Mouse (Mus musculus) liver, embryonic 14.5 days (tissue): ENCODE results near the gene Ybx2. TPM values are rescaled to one million over a fixed set of nuclear protein-coding genes. Genes with fewer than 3 reads are reported as not detected.

Experiments used
- ATAC-seq: fragments of 200-750 bp; cut with Nextera tagmentation; 2 replicates; pipeline ENCODE4 v1.8.0; 2017; ENCODE audit warnings: moderate number of reproducible peaks, mild to moderate bottlenecking, moderate library complexity; ENCODE audit not compliant: insufficient read depth
- DNase-seq, 3 experiments: peaks; one replicate each; pipeline ENCODE4 v3.0.0-alpha.2; 2012 to 2013; ENCODE audit warnings: low read depth in 3 of 3, low spot score in 3 of 3
- H3K27ac ChIP-seq: fragments of 300-500 bp; sonication (generic); 2 replicates; pipeline ENCODE4 v1.5.1; 2014; ENCODE audit warnings: moderate library complexity, mild to moderate bottlenecking, control low read depth, inconsistent platforms
- H3K27me3 ChIP-seq: fragments of 300-500 bp; sonication (generic); 2 replicates; pipeline ENCODE4 v1.6.1; 2014; ENCODE audit warnings: mild to moderate bottlenecking, low read length, moderate library complexity; ENCODE audit not compliant: control insufficient read depth, insufficient read depth
- H3K36me3 ChIP-seq: fragments of 300-500 bp; sonication (generic); replicated peaks from 2 replicates; pipeline ENCODE4 v1.6.1; 2014; ENCODE audit warnings: low read depth; ENCODE audit not compliant: control insufficient read depth, insufficient read depth
- H3K4me1 ChIP-seq, 2 experiments: fragments of 200-500 bp in 1 of 2; fragments of 300-500 bp in 1 of 2; sonication (generic) in 1 of 2; replicated peaks; 2 replicates each; pipeline ENCODE4 v1.6.1; 2012 to 2014; ENCODE audit warnings: antibody characterized with exemption in 1 of 2, inconsistent platforms in 1 of 2, low read length in 1 of 2; ENCODE audit not compliant: control insufficient read depth in 2 of 2, insufficient read depth in 2 of 2
- H3K4me2 ChIP-seq: fragments of 300-500 bp; sonication (generic); 2 replicates; pipeline ENCODE4 v1.6.1; 2014; ENCODE audit warnings: low read depth, mild to moderate bottlenecking, control low read depth, moderate library complexity
- H3K4me3 ChIP-seq, 2 experiments: fragments of 200-500 bp in 1 of 2; fragments of 300-500 bp in 1 of 2; sonication (generic) in 1 of 2; 2 replicates each; pipeline ENCODE4 v1.5.1; 2012 to 2014; ENCODE audit warnings: low read depth in 2 of 2, low read length in 2 of 2, mild to moderate bottlenecking in 2 of 2, control low read depth in 1 of 2, inconsistent platforms in 1 of 2, moderate library complexity in 1 of 2; ENCODE audit not compliant: insufficient read depth in 1 of 2
- H3K9ac ChIP-seq: fragments of 300-500 bp; sonication (generic); replicated peaks from 2 replicates; pipeline ENCODE4 v1.6.1; 2014; ENCODE audit warnings: mild to moderate bottlenecking, control low read depth, moderate library complexity
- H3K9me3 ChIP-seq: fragments of 300-500 bp; sonication (generic); 2 replicates; pipeline ENCODE4 v1.6.1; 2016; ENCODE audit warnings: low read length, mixed read lengths; ENCODE audit not compliant: control insufficient read depth
- CTCF ChIP-seq: IDR thresholded peaks from 2 replicates; pipeline ENCODE4 v1.5.1; 2016; ENCODE audit warnings: antibody characterized with exemption, low read depth, control low read depth
- EP300 ChIP-seq: IDR thresholded peaks from 2 replicates; pipeline ENCODE4 v1.6.1; 2016; ENCODE audit warnings: antibody characterized with exemption, low read depth
- WGBS: fragments of 180-500 bp; shearing (Covaris S2); extraction: QIAGEN DNeasy Blood & Tissue Kit; methylation state at CpG from one replicate; pipeline ENCODE4 v1.1.7; 2014; ENCODE audit not compliant: insufficient replicate concordance; 5-methylcytosine and 5-hydroxymethylcytosine counted together
- polyA plus RNA-seq, 2 experiments: library from polyadenylated mRNA; depleted of rRNA in 1 of 2; stranded (reverse) in 1 of 2; unstranded in 1 of 2; fragments of >200 nt; fragmentation: Nextera tagmentation in 1 of 2; extraction: Ambion mirVana in 1 of 2; gene quantifications; 2 replicates each; pipeline versions ENCODE4 v1.2.1 to v1.2.3; 2012 to 2014

Gene Ybx2
- polyA plus RNA-seq, 2 experiments: 0.23 to 0.58 TPM

GRCm38 (mm10) chr11:69918118-69918517 lies 17.5 kb upstream of the Ybx2 start:
- no peak for ATAC-seq
- 68% methylated on average over 5 of the region's 5 CpGs for WGBS
- H3K27ac ChIP-seq: peak overlapping the region; percentile 95

GRCm38 (mm10) chr11:69919053-69919452 lies 16.5 kb upstream of the Ybx2 start:
- Histone ChIP-seq H3K27me3 (no peaks in the 10 kb centered on the region), H3K27ac (peak overlapping the region; percentile 95), H3K4me3 (peak overlapping the region; percentile 99), H3K36me3 (peaks cover 44% of the 10 kb centered on the region), H3K9me3 (no peaks in the 10 kb centered on the region), H3K9ac (peak overlapping the region; percentile 81), H3K4me1 (peaks cover 51 to 56% of the 10 kb centered on the region in 2 experiments), H3K4me2 (peak overlapping the region; percentile 100)
- 43% methylated on average over 9 of the region's 9 CpGs for WGBS
- TF ChIP-seq CTCF (no peak), EP300 (no peak)
- ATAC-seq (no peak), DNase-seq (no peak)

More at GRCm38 (mm10) chr11:69918118-69918517, 17.5 kb upstream of the Ybx2 start:
- peak overlapping the region; percentile 32; the same call in 1 of the 2 replicates for H3K9ac ChIP-seq
- no peak for DNase-seq
- H3K27me3 ChIP-seq: no peaks in the 10 kb centered on the region
- H3K36me3 ChIP-seq: peaks cover 44% of the 10 kb centered on the region
- no peaks in the 10 kb centered on the region for H3K9me3 ChIP-seq
- TF ChIP-seq EP300 (no peak), CTCF (no peak)
- peak overlapping the region in 1 of 2 experiments; percentile 99; a peak in 2 of 4 replicates for H3K4me3 ChIP-seq
- H3K4me1 ChIP-seq: peaks cover 47 to 56% of the 10 kb centered on the region in 2 experiments
- peak overlapping the region; percentile 100 for H3K4me2 ChIP-seq

- Histone ChIP-seq H3K4me2 (peak overlapping the region; percentile 100), H3K27ac (peak overlapping the region; percentile 95), H3K4me3 (peak overlapping the region; percentile 99), H3K27me3 (no peaks in the 10 kb centered on the region), H3K9ac (peak overlapping the region; percentile 81), H3K36me3 (peaks cover 44% of the 10 kb centered on the region), H3K9me3 (no peaks in the 10 kb centered on the region), H3K4me1 (peaks cover 51 to 55% of the 10 kb centered on the region in 2 experiments)
- under 1% methylated on average over 17 of the region's 17 CpGs for WGBS
- TF ChIP-seq CTCF: no peak
- no peak for TF ChIP-seq EP300
- DNase-seq (peak; percentile 80 to 90 (median 85)), ATAC-seq (peak; percentile 37)
Observed at GRCm38 (mm10) chr11:69919661-69920265, 15.8 kb upstream of the Ybx2 start.

- peak; percentile 20 for ATAC-seq
- peak overlapping the region; percentile 95 for H3K27ac ChIP-seq
- TF ChIP-seq CTCF (peak; percentile 23; the same call in 1 of the 2 replicates), EP300 (no peak)
- peak overlapping the region; percentile 81 for H3K9ac ChIP-seq
- no peak for DNase-seq
- H3K9me3 ChIP-seq: no peaks in the 10 kb centered on the region
- peak overlapping the region; percentile 100 for H3K4me2 ChIP-seq
- peaks cover 39% of the 10 kb centered on the region for H3K36me3 ChIP-seq
- H3K27me3 ChIP-seq: no peaks in the 10 kb centered on the region
- peaks cover 49 to 51% of the 10 kb centered on the region in 2 experiments for H3K4me1 ChIP-seq
- WGBS: under 1% methylated on average over 57 of the region's 65 CpGs
- peak overlapping the region; percentile 99 for H3K4me3 ChIP-seq
Observed at GRCm38 (mm10) chr11:69920266-69921031, 15.1 kb upstream of the Ybx2 start.
